Mouse (Mus musculus): ENCODE results near the gene Ptcra. TPM values are rescaled to one million over a fixed set of nuclear protein-coding genes. Genes with fewer than 3 reads are reported as not detected.
A peak's percentile ranks its signal among the peaks of the same experiment; 100 is the strongest.

The Ptcra gene
- polyA plus RNA-seq, 1 experiment from 2014 or later, result 0.32 TPM

- peaks cover 30% of the 10 kb centered on the region for H3K36me3 ChIP-seq
- H3K9me3 ChIP-seq (replicated peaks), result no peaks in the 10 kb centered on the region
- peak overlapping the region; percentile 82 for H3K27ac ChIP-seq
- H3K4me1 ChIP-seq (replicated peaks), result peaks cover 30% of the 10 kb centered on the region
- H3K27me3 ChIP-seq, result no peaks in the 10 kb centered on the region
- ATAC-seq (ENCODE audit: low read depth), result no peak; the same call in 1 of the 2 replicates
- H3K4me2 ChIP-seq, result peak overlapping the region; percentile 85
- 61% methylated on average over 2 of the region's 2 CpGs for WGBS (ENCODE audit: insufficient replicate concordance)
- no peak for DNase-seq
- H3K4me3 ChIP-seq (replicated peaks), result peak overlapping the region; percentile 80
- H3K9ac ChIP-seq, result peak overlapping the region; percentile 77; the same call in 1 of the 2 replicates
These were observed 19.7 kb upstream of the Ptcra start for GRCm38 (mm10) chr17:46783222-46783565.

- Histone ChIP-seq H3K27me3 (no peaks in the 10 kb centered on the region), H3K4me2 (peak within 1 kb of the TSS; percentile 85), H3K36me3 (peaks cover 36% of the 10 kb centered on the region), H3K9ac (peak within 1 kb of the TSS; percentile 82), H3K9me3 (replicated peaks) (no peaks in the 10 kb centered on the region), H3K27ac (peak within 1 kb of the TSS; percentile 82), H3K4me1 (replicated peaks) (peaks cover 30% of the 10 kb centered on the region), H3K4me3 (replicated peaks) (peak within 1 kb of the TSS; percentile 80)
- DNase-seq (peak; percentile 89), ATAC-seq (ENCODE audit: low read depth) (peak; percentile 92)
- under 1% methylated on average over 44 of the region's 44 CpGs for WGBS (ENCODE audit: insufficient replicate concordance)
These were observed 19.1 kb upstream of the Ptcra start, which contains the start of gene Rpl7l1 for GRCm38 (mm10) chr17:46782341-46783221. Rpl7l1 (minus strand) TSS chr17:46782672.

- ATAC-seq (ENCODE audit: low read depth), result no peak
These were observed 18.4 kb upstream of the Ptcra start for GRCm38 (mm10) chr17:46781876-46782275.

GRCm38 (mm10) chr17:46776087-46776486, 12.6 kb upstream of the Ptcra start:
- Histone ChIP-seq H3K36me3 (peaks cover 71% of the 10 kb centered on the region), H3K4me1 (replicated peaks) (peaks cover 27% of the 10 kb centered on the region), H3K9me3 (replicated peaks) (no peaks in the 10 kb centered on the region), H3K9ac (no peak overlapping the region), H3K4me3 (replicated peaks) (no peak overlapping the region), H3K4me2 (no peak overlapping the region), H3K27me3 (no peaks in the 10 kb centered on the region), H3K27ac (no peak overlapping the region)
- ATAC-seq (ENCODE audit: low read depth) (no peak), DNase-seq (no peak)
- 85% methylated on average over 3 of the region's 3 CpGs for WGBS (ENCODE audit: insufficient replicate concordance)

More at GRCm38 (mm10) chr17:46781876-46782275, 18.4 kb upstream of the Ptcra start:
- peak overlapping the region; percentile 82 for H3K9ac ChIP-seq
- peak overlapping the region; percentile 85 for H3K4me2 ChIP-seq
- H3K4me1 ChIP-seq (replicated peaks), result peaks cover 23% of the 10 kb centered on the region
- 2% methylated on average over 11 of the region's 11 CpGs for WGBS (ENCODE audit: insufficient replicate concordance)
- H3K27ac ChIP-seq, result peak overlapping the region; percentile 82
- DNase-seq, result no peak
- H3K9me3 ChIP-seq (replicated peaks), result no peaks in the 10 kb centered on the region
- peaks cover 43% of the 10 kb centered on the region for H3K36me3 ChIP-seq
- no peaks in the 10 kb centered on the region for H3K27me3 ChIP-seq
- peak overlapping the region; percentile 80 for H3K4me3 ChIP-seq (replicated peaks)

DNA sequence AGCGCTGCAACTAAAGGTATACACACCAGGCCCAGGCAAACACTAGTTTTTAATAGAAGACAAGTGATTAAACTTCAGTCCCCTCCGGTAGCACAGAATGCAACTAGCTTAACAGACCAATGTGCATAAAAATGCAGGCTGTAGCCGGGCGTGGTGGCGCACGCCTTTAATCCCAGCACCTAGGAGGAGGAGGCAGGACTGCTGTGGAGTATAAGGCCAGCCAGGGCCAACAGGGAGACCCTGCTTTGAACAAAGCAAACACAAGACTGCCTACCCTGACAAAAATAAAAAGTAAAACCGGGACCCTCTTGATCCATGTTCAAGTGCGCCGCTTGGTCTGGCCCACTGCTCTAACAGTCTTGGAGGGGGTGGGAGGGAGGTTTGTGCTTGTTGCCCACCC, 11.6 kb upstream of the Ptcra start:
- no peak overlapping the region for H3K9ac ChIP-seq
- H3K4me3 ChIP-seq (replicated peaks), result no peak overlapping the region
- H3K4me1 ChIP-seq (replicated peaks), result peaks cover 25% of the 10 kb centered on the region
- WGBS (ENCODE audit: insufficient replicate concordance), result 91% methylated on average over 9 of the region's 9 CpGs
- no peak overlapping the region for H3K4me2 ChIP-seq
- no peaks in the 10 kb centered on the region for H3K27me3 ChIP-seq
- H3K36me3 ChIP-seq, result peaks cover 62% of the 10 kb centered on the region
- H3K9me3 ChIP-seq (replicated peaks), result no peaks in the 10 kb centered on the region
- no peak overlapping the region for H3K27ac ChIP-seq
- DNase-seq (no peak), ATAC-seq (ENCODE audit: low read depth) (no peak)

DNA sequence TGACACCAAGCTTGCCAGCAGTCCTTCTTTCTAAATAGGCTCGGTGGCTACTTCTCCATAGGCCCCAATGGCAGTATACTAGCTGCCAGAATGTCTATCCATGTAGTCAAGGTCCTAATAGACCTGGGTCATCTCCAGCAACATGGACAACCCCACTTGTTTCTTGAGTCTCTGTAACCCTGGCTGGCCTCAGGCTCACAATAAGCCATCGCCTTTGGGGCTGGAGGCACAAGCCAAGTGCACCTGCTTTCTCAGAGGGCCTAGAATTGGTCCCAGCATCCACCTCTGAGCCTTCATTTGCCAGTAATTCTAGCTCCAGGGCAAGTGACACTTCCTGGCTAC, 10.6 kb upstream of the Ptcra start:
- 46% methylated on average over 2 of the region's 2 CpGs for WGBS (ENCODE audit: insufficient replicate concordance)
- H3K36me3 ChIP-seq, result peaks cover 52% of the 10 kb centered on the region
- no peak for DNase-seq
- peak overlapping the region; percentile 89; the same call in 1 of the 2 replicates for H3K4me3 ChIP-seq (replicated peaks)
- ATAC-seq (ENCODE audit: low read depth), result no peak
- peak overlapping the region; percentile 48 for H3K27ac ChIP-seq
- H3K9ac ChIP-seq, result peak overlapping the region; percentile 90; the same call in 1 of the 2 replicates
- H3K27me3 ChIP-seq, result no peaks in the 10 kb centered on the region
- H3K9me3 ChIP-seq (replicated peaks), result no peaks in the 10 kb centered on the region
- H3K4me1 ChIP-seq (replicated peaks), result peaks cover 25% of the 10 kb centered on the region
- peak overlapping the region; percentile 95 for H3K4me2 ChIP-seq

GRCm38 (mm10) chr17:46773278-46774130, 10.0 kb upstream of the Ptcra start:
- H3K4me3 ChIP-seq (replicated peaks), result peak overlapping the region; percentile 89
- ATAC-seq (ENCODE audit: low read depth) (no peak), DNase-seq (no peak)
- peak overlapping the region; percentile 87 for H3K27ac ChIP-seq
- WGBS (ENCODE audit: insufficient replicate concordance), result 5% methylated on average over 19 of the region's 20 CpGs
- no peaks in the 10 kb centered on the region for H3K9me3 ChIP-seq (replicated peaks)
- H3K27me3 ChIP-seq, result no peaks in the 10 kb centered on the region
- H3K9ac ChIP-seq, result peak overlapping the region; percentile 90
- peak overlapping the region; percentile 95 for H3K4me2 ChIP-seq
- peaks cover 25% of the 10 kb centered on the region for H3K4me1 ChIP-seq (replicated peaks)
- H3K36me3 ChIP-seq, result peaks cover 46% of the 10 kb centered on the region

- peaks cover 37% of the 10 kb centered on the region for H3K36me3 ChIP-seq
- peak within 1 kb of the TSS; percentile 87 for H3K27ac ChIP-seq
- ATAC-seq (ENCODE audit: low read depth) (peak; percentile 84), DNase-seq (peak; percentile 74)
- H3K4me2 ChIP-seq, result peak within 1 kb of the TSS; percentile 95
- peak within 1 kb of the TSS; percentile 89 for H3K4me3 ChIP-seq (replicated peaks)
- H3K27me3 ChIP-seq, result no peaks in the 10 kb centered on the region
- peaks cover 25% of the 10 kb centered on the region for H3K4me1 ChIP-seq (replicated peaks)
- peak within 1 kb of the TSS; percentile 90 for H3K9ac ChIP-seq
- H3K9me3 ChIP-seq (replicated peaks), result no peaks in the 10 kb centered on the region
- WGBS (ENCODE audit: insufficient replicate concordance), result 0% methylated on average over 50 of the region's 50 CpGs
These were observed 9.1 kb upstream of the Ptcra start, which contains the start of gene 2310039H08Rik for GRCm38 (mm10) chr17:46772404-46773277. 2310039H08Rik (plus strand) TSS chr17:46772635.

DNA sequence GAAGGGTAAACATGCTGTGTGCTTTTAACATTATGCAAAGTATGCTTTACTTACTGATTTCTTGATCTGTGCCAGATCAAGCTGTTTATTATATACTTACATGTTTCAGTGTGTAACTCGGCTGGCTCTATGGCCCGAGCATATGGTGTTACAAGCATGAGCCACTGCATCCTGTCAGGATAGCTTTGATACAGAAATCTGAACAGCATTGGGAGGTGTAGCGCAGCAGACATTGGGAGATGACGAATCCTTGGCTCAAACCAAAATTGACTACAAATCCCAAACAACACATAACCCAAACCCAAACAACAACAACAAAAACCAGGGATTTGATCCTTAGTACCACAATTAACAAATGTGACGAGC, 8.5 kb upstream of the Ptcra start:
- WGBS (ENCODE audit: insufficient replicate concordance), result 5% methylated on average over 5 of the region's 5 CpGs
- peaks cover 25% of the 10 kb centered on the region for H3K4me1 ChIP-seq (replicated peaks)

GRCm38 (mm10) chr17:46771616-46772015, 8.1 kb upstream of the Ptcra start:
- H3K4me3 ChIP-seq (replicated peaks), result peak overlapping the region; percentile 89
- no peak for DNase-seq
- peaks cover 27% of the 10 kb centered on the region for H3K36me3 ChIP-seq
- H3K4me2 ChIP-seq, result peak overlapping the region; percentile 95
- WGBS (ENCODE audit: insufficient replicate concordance), result 64% methylated on average over 17 of the region's 17 CpGs
- no peaks in the 10 kb centered on the region for H3K27me3 ChIP-seq
- ATAC-seq (ENCODE audit: low read depth), result no peak
- peak overlapping the region; percentile 87; the same call in 1 of the 2 replicates for H3K27ac ChIP-seq
- H3K4me1 ChIP-seq (replicated peaks), result peaks cover 25% of the 10 kb centered on the region
- H3K9me3 ChIP-seq (replicated peaks), result no peaks in the 10 kb centered on the region
- H3K9ac ChIP-seq, result peak overlapping the region; percentile 90

More for the DNA sequence above, 8.5 kb upstream of the Ptcra start:
- Histone ChIP-seq H3K27me3 (no peaks in the 10 kb centered on the region), H3K9ac (peak overlapping the region; percentile 90), H3K36me3 (peaks cover 31% of the 10 kb centered on the region), H3K4me3 (replicated peaks) (peak overlapping the region; percentile 89), H3K9me3 (replicated peaks) (no peaks in the 10 kb centered on the region), H3K27ac (peak overlapping the region; percentile 87), H3K4me2 (peak overlapping the region; percentile 95)
- ATAC-seq (ENCODE audit: low read depth) (no peak), DNase-seq (no peak)
